Mouse (Mus musculus): ENCODE measurements around the gene 1600014C23Rik. TPM values are rescaled to one million over a fixed set of nuclear protein-coding genes. Genes with fewer than 3 reads are reported as not detected.

Gene 1600014C23Rik
- polyA plus RNA-seq, 1 experiment from 2014 or later: 0.62 TPM

Other genes with a start within 250 kb of the 1600014C23Rik start
- gene Aars2, start 227.0 kb downstream of the 1600014C23Rik start, polyA plus RNA-seq (2014; fragmentation: Nextera tagmentation; extraction: Ambion mirVana): 11.8 and 18.5 TPM in 2 replicates
- 0.61 and 0.70 TPM in 2 replicates for gene Tcte1, start 210.4 kb downstream of the 1600014C23Rik start, polyA plus RNA-seq (2014; fragmentation: Nextera tagmentation; extraction: Ambion mirVana)
- gene Tmem151b, start 184.2 kb downstream of the 1600014C23Rik start, polyA plus RNA-seq (2014; fragmentation: Nextera tagmentation; extraction: Ambion mirVana): 1.7 and 2.0 TPM in 2 replicates
- 3.5 and 4.8 TPM in 2 replicates for gene Nfkbie, start 178.1 kb downstream of the 1600014C23Rik start, polyA plus RNA-seq (2014; fragmentation: Nextera tagmentation; extraction: Ambion mirVana)
- 122 and 140 TPM in 2 replicates for gene Slc35b2, start 170.0 kb downstream of the 1600014C23Rik start, polyA plus RNA-seq (2014; fragmentation: Nextera tagmentation; extraction: Ambion mirVana)
- 1,653 and 1,961 TPM in 2 replicates for gene Hsp90ab1, start 160.6 kb downstream of the 1600014C23Rik start, polyA plus RNA-seq (2014; fragmentation: Nextera tagmentation; extraction: Ambion mirVana)
- gene Slc29a1, start 134.2 kb downstream of the 1600014C23Rik start, polyA plus RNA-seq (2014; fragmentation: Nextera tagmentation; extraction: Ambion mirVana): 61.4 and 83.5 TPM in 2 replicates
- 4.2 and 5.1 TPM in 2 replicates for gene Mymx, start 131.7 kb downstream of the 1600014C23Rik start, polyA plus RNA-seq (2014; fragmentation: Nextera tagmentation; extraction: Ambion mirVana)
- gene Capn11, start 74.5 kb downstream of the 1600014C23Rik start, polyA plus RNA-seq (2014; fragmentation: Nextera tagmentation; extraction: Ambion mirVana): 0.10 TPM in 1 of 2 replicates, not detected in the other
- gene Mrpl14, start 47.5 kb downstream of the 1600014C23Rik start, polyA plus RNA-seq (2014; fragmentation: Nextera tagmentation; extraction: Ambion mirVana): 154 and 192 TPM in 2 replicates
- 23.1 and 28.0 TPM in 2 replicates for gene Tmem63b, start 46.9 kb downstream of the 1600014C23Rik start, polyA plus RNA-seq (2014; fragmentation: Nextera tagmentation; extraction: Ambion mirVana)